Mouse (Mus musculus) G1E (cell line): ENCODE measurements around the gene Gm7697.
"Not testable (repeated sequence)": the region's sequence is repeated elsewhere in the genome, so short reads cannot be mapped to it uniquely, and the experiment has no call there.

Experiments
- CTCF ChIP-seq: IDR thresholded peaks from 2 replicates; pipeline ENCODE4 v1.5.1; 2012; ENCODE audit warnings: low read depth, low read length, inconsistent platforms, mixed read lengths
- GATA1 ChIP-seq: IDR thresholded peaks from 2 replicates; pipeline ENCODE4 v1.6.1; 2012; ENCODE audit warnings: borderline replicate concordance, low read length, inconsistent platforms, mixed read lengths
- GATA2 ChIP-seq: IDR thresholded peaks from 2 replicates; pipeline ENCODE4 v1.6.1; 2012; ENCODE audit warnings: low read depth, low read length, inconsistent platforms, borderline replicate concordance
- POLR2AphosphoS5 ChIP-seq: IDR thresholded peaks from 2 replicates; pipeline ENCODE4 v1.6.1; 2012; ENCODE audit warnings: low read depth, low read length, inconsistent platforms; ENCODE audit not compliant: insufficient replicate concordance
- TAL1 ChIP-seq: conservative IDR thresholded peaks from 2 replicates; pipeline ENCODE4 v1.6.1; 2012; ENCODE audit warnings: low read depth, low read length, inconsistent platforms, mixed read lengths

GRCm38 (mm10) chr8:69544511-69544910 is 21.7 kb upstream of the Gm7697 start:
- TF ChIP-seq CTCF, GATA1, TAL1, GATA2, POLR2AphosphoS5: not testable (repeated sequence)
